Mouse (Mus musculus): Measurements from ENCODE around the gene Carm1.

- TF ChIP-seq POLR2A (IDR thresholded peaks at IDR 0.05; ENCODE audit: insufficient read depth, low read depth, low read length) (no peak), CTCF (IDR thresholded peaks at IDR 0.05; ENCODE audit: insufficient read depth, low read depth, low read length) (no peak)
Observed at GRCm38 (mm10) chr9:21511052-21511451, 35.6 kb upstream of the Carm1 start.
